Mouse (Mus musculus): ENCODE measurements around the gene Fam162a. TPM values are rescaled to one million over a fixed set of nuclear protein-coding genes. Genes with fewer than 3 reads are reported as not detected.
"Not testable (repeated sequence)": the region's sequence is repeated elsewhere in the genome, so short reads cannot be mapped to it uniquely, and the experiment has no call there.

The Fam162a gene
- 178 TPM for polyA plus RNA-seq (2012; fragmentation: generic; extraction: Trizol)
- long read RNA-seq, experiment 1, transcript Fam162a-201 (5 exons, 718 nt): major isoform, 156 of 170 reads
- long read RNA-seq, experiment 1, partial matches to known transcripts: 7 of 170 reads
- long read RNA-seq, experiment 1, other reads (novel, unspliced or antisense): 7 of 170 reads
- long read RNA-seq, experiment 2, transcript Fam162a-201 (5 exons, 718 nt): major isoform, 16 of 23 reads
- long read RNA-seq, experiment 2, partial matches to known transcripts: 0 of 23 reads
- long read RNA-seq, experiment 2, other reads (novel, unspliced or antisense): 6 of 23 reads

DNA sequence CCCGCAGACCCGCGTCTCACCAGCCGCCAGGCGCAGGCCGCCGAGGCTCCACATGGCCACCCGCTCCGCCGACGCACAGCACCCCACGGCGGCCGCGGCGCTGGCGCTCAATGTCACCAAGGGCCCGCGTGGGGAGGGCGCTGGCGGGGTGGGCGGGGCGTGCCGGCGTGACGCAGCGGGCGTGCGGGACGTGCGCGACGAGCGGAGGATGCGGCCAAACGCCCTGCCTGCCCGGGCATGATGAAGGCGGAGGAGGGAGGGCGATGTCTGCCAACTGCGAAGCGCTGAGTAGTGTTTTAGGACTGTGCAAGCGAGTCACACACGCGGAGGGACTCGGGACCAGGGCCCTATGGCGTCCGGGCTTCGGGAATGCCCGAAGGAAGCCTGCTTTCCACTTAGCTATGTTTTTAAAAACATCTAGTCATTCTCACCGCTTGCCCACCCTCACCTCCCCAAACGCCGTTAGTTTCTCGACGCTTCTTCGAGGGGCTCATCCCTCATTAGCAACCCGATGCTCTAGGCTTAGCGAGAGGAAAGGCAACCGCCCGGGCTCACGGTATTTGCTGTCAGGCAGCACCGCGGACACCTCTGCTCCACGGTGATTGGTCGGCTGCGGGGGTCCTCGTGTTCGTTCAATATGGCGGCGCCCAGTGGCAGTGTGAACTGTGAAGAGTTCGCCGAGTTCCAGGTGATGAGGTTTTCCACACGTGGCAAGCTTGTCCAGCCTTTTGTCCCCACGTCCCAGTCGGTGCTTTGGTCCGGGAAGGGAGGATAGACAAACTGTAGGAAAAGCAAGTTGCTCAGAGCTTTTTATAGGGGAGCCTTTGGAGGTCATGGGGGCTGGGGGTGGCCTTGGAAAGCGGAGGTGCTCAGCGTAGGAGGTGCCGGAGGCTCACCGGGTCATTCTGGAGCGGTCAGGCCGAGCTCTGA lies at the start of gene Fam162a, which contains the start of gene Ccdc58:
Gene Fam162a (minus strand): TSS at position 145 of the 930 bp plus-strand sequence.
Gene Ccdc58 (plus strand): TSS at position 236 of the 930 bp plus-strand sequence.
- TF ChIP-seq MAX (IDR thresholded peaks at IDR 0.05) (peak; percentile 73), FOSL1 (IDR thresholded peaks at IDR 0.05; ENCODE audit: insufficient read depth, low read length, poor library complexity, severe bottlenecking) (no peak), USF1 (IDR thresholded peaks at IDR 0.05; ENCODE audit: low read depth) (peak; percentile 12), MYOD1 (IDR thresholded peaks at IDR 0.05; ENCODE audit: control insufficient read depth, insufficient read length, low read depth) (no peak), CEBPB (IDR thresholded peaks at IDR 0.05; ENCODE audit: low read depth) (no peak), CTCF (IDR thresholded peaks at IDR 0.05; ENCODE audit: control insufficient read depth, insufficient read depth, insufficient read length) (peak; percentile 9), MYOG (IDR thresholded peaks at IDR 0.05; ENCODE audit: control insufficient read depth, extremely low read depth, insufficient read length) (no peak)
- Histone ChIP-seq H3K79me2 (ENCODE audit: control insufficient read depth, insufficient read depth) (peaks cover 93% of the 10 kb centered on the region), H3K79me3 (ENCODE audit: low read depth) (peaks cover 67% of the 10 kb centered on the region), H3ac (ENCODE audit: control insufficient read depth, insufficient read length, low read depth) (peak within 1 kb of the TSS; percentile 84), H3K27me3 (ENCODE audit: control insufficient read depth, insufficient read depth, insufficient read length) (no peaks in the 10 kb centered on the region), H3K36me3 (ENCODE audit: control insufficient read depth, insufficient read depth) (peaks cover 25% of the 10 kb centered on the region), H3K4me3 (ENCODE audit: insufficient read depth, poor library complexity, severe bottlenecking) (peak within 1 kb of the TSS; percentile 82)

DNA sequence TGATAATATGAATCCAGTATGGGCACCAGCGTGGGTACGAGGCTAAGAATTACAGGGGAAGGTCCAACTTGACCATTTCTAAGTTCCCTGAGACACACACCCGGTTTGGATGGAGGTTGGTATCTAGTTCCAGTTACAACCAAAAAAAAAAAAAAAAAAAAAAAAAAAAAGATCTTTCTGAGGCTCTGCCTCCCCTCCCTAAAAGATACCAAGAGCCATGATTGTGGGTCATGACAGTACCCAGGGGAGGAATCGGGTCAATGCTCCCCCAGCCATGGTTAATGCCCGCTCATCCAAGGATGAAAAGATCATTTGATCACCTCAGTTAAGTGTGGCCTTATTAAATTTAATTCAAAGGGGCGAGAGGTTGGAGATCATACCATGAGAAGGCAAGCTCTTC lies 44.4 kb upstream of the Fam162a start:
- not testable (repeated sequence) for H3K36me3 ChIP-seq (ENCODE audit: control insufficient read depth, insufficient read depth); H3K79me2 ChIP-seq (ENCODE audit: control insufficient read depth, insufficient read depth); H3K79me3 ChIP-seq (ENCODE audit: low read depth); H3K4me3 ChIP-seq (ENCODE audit: insufficient read depth, poor library complexity, severe bottlenecking); H3ac ChIP-seq (ENCODE audit: control insufficient read depth, insufficient read length, low read depth); H3K27me3 ChIP-seq (ENCODE audit: control insufficient read depth, insufficient read depth, insufficient read length)

DNA sequence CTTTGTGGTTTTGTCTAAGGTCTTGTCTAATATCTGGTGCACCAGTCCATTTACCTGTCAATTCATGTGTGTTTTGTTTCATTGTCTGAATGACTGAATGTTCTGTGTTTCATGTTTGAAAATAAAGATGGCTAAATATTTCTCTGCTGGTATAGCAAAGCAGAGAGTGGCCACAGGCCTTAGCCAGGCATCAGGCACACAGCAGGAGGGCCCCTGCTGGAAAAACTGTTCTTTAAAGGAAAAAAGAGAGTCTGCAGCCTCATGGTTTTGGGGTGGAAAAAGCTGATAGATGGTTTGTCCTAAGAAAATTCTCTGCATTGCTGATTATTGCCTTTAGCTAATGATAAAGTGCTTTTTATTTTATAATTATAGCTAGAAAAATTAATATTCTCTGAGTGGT lies 40.1 kb upstream of the Fam162a start:
- not testable (repeated sequence) for H3K79me3 ChIP-seq (ENCODE audit: low read depth); H3ac ChIP-seq (ENCODE audit: control insufficient read depth, insufficient read length, low read depth); H3K4me3 ChIP-seq (ENCODE audit: insufficient read depth, poor library complexity, severe bottlenecking); H3K36me3 ChIP-seq (ENCODE audit: control insufficient read depth, insufficient read depth); H3K27me3 ChIP-seq (ENCODE audit: control insufficient read depth, insufficient read depth, insufficient read length); H3K79me2 ChIP-seq (ENCODE audit: control insufficient read depth, insufficient read depth)

DNA sequence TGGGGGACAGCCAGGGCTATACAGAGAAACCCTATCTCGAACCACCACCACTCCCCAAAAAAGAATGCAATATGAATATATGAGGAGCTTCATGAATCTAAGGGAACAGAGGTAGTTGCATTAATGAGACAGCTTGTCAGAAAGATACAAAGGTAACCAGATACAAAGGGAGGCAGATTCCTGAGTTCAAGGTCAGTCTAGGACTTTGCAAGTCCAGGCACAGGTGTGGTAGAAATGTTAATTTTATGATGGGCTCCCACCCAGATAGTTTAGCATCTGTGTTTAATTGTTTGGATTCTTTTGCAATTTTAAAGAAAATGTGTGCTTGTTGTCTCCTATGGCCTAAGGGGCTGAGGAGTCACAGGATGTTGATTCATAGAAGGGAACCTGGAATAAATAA lies 30.8 kb upstream of the Fam162a start:
- Histone ChIP-seq H3K36me3 (ENCODE audit: control insufficient read depth, insufficient read depth) (no peaks in the 10 kb centered on the region), H3ac (ENCODE audit: control insufficient read depth, insufficient read length, low read depth) (no peak overlapping the region), H3K79me2 (ENCODE audit: control insufficient read depth, insufficient read depth) (no peaks in the 10 kb centered on the region), H3K27me3 (ENCODE audit: control insufficient read depth, insufficient read depth, insufficient read length) (no peaks in the 10 kb centered on the region), H3K79me3 (ENCODE audit: low read depth) (no peaks in the 10 kb centered on the region), H3K4me3 (ENCODE audit: insufficient read depth, poor library complexity, severe bottlenecking) (no peak overlapping the region)
- no peak for TF ChIP-seq USF1 (IDR thresholded peaks at IDR 0.05; ENCODE audit: low read depth)
- no peak for TF ChIP-seq CEBPB (IDR thresholded peaks at IDR 0.05; ENCODE audit: low read depth)
- TF ChIP-seq MAX (IDR thresholded peaks at IDR 0.05): no peak
- TF ChIP-seq FOSL1 (IDR thresholded peaks at IDR 0.05; ENCODE audit: insufficient read depth, low read length, poor library complexity, severe bottlenecking): no peak
- no peak for TF ChIP-seq MYOD1 (IDR thresholded peaks at IDR 0.05; ENCODE audit: control insufficient read depth, insufficient read length, low read depth)
- TF ChIP-seq CTCF (IDR thresholded peaks at IDR 0.05; ENCODE audit: control insufficient read depth, insufficient read depth, insufficient read length): no peak
- TF ChIP-seq MYOG (IDR thresholded peaks at IDR 0.05; ENCODE audit: control insufficient read depth, extremely low read depth, insufficient read length): no peak

DNA sequence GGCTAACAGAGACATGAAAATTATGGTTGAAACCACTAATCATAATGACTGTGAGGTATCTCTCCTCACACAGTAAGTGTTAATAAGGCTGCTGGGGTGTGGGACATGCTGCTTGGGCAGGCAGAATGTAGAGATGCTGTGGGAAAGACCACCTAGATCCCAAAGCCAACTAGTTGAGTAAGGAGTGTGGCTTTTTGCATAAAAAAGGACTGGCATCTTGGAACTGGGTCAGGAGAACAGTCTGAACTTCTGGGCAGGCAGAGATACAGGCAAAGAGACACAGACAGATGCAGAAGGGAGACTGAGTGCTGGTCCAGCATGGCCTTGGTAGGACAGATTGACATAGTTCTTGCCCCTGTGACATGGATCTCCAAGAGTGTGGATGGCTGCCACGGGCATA lies 30.1 kb upstream of the Fam162a start:
- Histone ChIP-seq H3K79me2 (ENCODE audit: control insufficient read depth, insufficient read depth) (no peaks in the 10 kb centered on the region), H3K27me3 (ENCODE audit: control insufficient read depth, insufficient read depth, insufficient read length) (no peaks in the 10 kb centered on the region), H3K4me3 (ENCODE audit: insufficient read depth, poor library complexity, severe bottlenecking) (no peak overlapping the region), H3K79me3 (ENCODE audit: low read depth) (no peaks in the 10 kb centered on the region), H3K36me3 (ENCODE audit: control insufficient read depth, insufficient read depth) (no peaks in the 10 kb centered on the region), H3ac (ENCODE audit: control insufficient read depth, insufficient read length, low read depth) (no peak overlapping the region)
- TF ChIP-seq FOSL1 (IDR thresholded peaks at IDR 0.05; ENCODE audit: insufficient read depth, low read length, poor library complexity, severe bottlenecking) (no peak), MYOG (IDR thresholded peaks at IDR 0.05; ENCODE audit: control insufficient read depth, extremely low read depth, insufficient read length) (no peak), USF1 (IDR thresholded peaks at IDR 0.05; ENCODE audit: low read depth) (no peak), CTCF (IDR thresholded peaks at IDR 0.05; ENCODE audit: control insufficient read depth, insufficient read depth, insufficient read length) (no peak), CEBPB (IDR thresholded peaks at IDR 0.05; ENCODE audit: low read depth) (no peak), MYOD1 (IDR thresholded peaks at IDR 0.05; ENCODE audit: control insufficient read depth, insufficient read length, low read depth) (no peak), MAX (IDR thresholded peaks at IDR 0.05) (no peak)

DNA sequence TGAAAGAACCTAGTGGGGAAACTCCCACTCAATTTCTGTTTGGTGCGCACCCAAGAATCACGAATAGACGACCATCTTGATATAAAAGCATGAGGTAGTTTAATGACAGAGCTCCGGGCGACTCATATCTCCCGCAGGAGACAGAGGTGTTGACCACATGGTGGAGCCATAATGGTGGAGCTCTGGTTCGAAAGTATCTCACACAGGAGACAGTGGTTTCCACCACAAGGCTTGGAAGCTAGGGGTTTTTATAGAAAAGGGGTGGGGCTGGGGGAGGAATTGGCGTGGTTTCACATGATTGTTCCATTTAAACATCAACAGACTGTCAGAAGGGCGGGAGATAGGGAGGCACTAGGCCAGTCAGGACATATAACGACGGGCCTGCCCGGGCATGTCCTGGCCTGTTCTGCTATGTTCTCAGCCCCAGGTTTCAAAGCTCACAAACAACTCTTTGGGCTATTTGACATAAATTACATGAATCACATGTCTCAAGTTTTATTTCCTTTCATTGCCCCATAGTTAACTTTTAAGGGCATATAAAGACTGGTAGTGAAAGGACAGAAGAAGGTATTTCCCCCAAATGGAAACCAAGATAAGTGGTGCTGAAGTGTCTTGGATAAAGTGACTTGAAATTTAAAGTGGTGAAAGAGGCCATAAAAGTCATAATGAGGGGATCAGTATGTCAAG lies 26.6 kb upstream of the Fam162a start:
- H3K27me3 ChIP-seq (ENCODE audit: control insufficient read depth, insufficient read depth, insufficient read length); H3K79me2 ChIP-seq (ENCODE audit: control insufficient read depth, insufficient read depth); H3K36me3 ChIP-seq (ENCODE audit: control insufficient read depth, insufficient read depth); H3K79me3 ChIP-seq (ENCODE audit: low read depth); H3ac ChIP-seq (ENCODE audit: control insufficient read depth, insufficient read length, low read depth); H3K4me3 ChIP-seq (ENCODE audit: insufficient read depth, poor library complexity, severe bottlenecking): not testable (repeated sequence)

All from C2C12 (cell line).